Mouse (Mus musculus) midbrain, embryonic 13.5 days (tissue): ENCODE data around the gene Agl. TPM values are rescaled to one million over a fixed set of nuclear protein-coding genes. Genes with fewer than 3 reads are reported as not detected.

Experiments used
- ATAC-seq: fragments of 200-750 bp; cut with Nextera tagmentation; 2 replicates; pipeline ENCODE4 v1.8.0; 2017; ENCODE audit warnings: mild to moderate bottlenecking, moderate TSS enrichment, moderate library complexity
- H3K27ac ChIP-seq: fragments of 300-500 bp; sonication (generic); 2 replicates; pipeline ENCODE4 v1.5.1; 2015; ENCODE audit warnings: inconsistent platforms, mild to moderate bottlenecking, moderate library complexity
- H3K27me3 ChIP-seq: fragments of 300-500 bp; sonication (generic); 2 replicates; pipeline ENCODE4 v1.6.1; 2015; ENCODE audit warnings: mild to moderate bottlenecking, inconsistent platforms
- H3K36me3 ChIP-seq: fragments of 300-500 bp; sonication (generic); 2 replicates; pipeline ENCODE4 v1.6.1; 2015; ENCODE audit warnings: mild to moderate bottlenecking, inconsistent platforms
- H3K4me1 ChIP-seq: fragments of 300-500 bp; sonication (generic); replicated peaks from 2 replicates; pipeline ENCODE4 v1.6.1; 2015; ENCODE audit warnings: inconsistent platforms
- H3K4me2 ChIP-seq: fragments of 300-500 bp; sonication (generic); replicated peaks from 2 replicates; pipeline ENCODE4 v1.6.1; 2015; ENCODE audit warnings: moderate library complexity, mild to moderate bottlenecking, inconsistent platforms
- H3K4me3 ChIP-seq: fragments of 300-500 bp; sonication (generic); replicated peaks from 2 replicates; pipeline ENCODE4 v1.5.1; 2015; ENCODE audit warnings: mild to moderate bottlenecking, inconsistent platforms
- H3K9ac ChIP-seq: fragments of 300-500 bp; sonication (generic); replicated peaks from 2 replicates; pipeline ENCODE4 v1.6.1; 2015; ENCODE audit warnings: mild to moderate bottlenecking, inconsistent platforms
- H3K9me3 ChIP-seq: fragments of 300-500 bp; sonication (generic); 2 replicates; pipeline ENCODE4 v1.6.1; 2016; ENCODE audit warnings: mild to moderate bottlenecking, inconsistent platforms
- WGBS: fragments of 180-500 bp; shearing (Covaris S2); methylation state at CpG from one replicate; pipeline ENCODE4 v1.1.7; 2015; 5-methylcytosine and 5-hydroxymethylcytosine counted together
- polyA plus RNA-seq: library from polyadenylated mRNA; unstranded; fragments of >200 nt; fragmentation: Nextera tagmentation; extraction: Ambion mirVana; gene quantifications from 2 replicates; pipeline ENCODE4 v1.2.1, GENCODE M21; 2015

The Agl gene
- polyA plus RNA-seq, 1 experiment from 2014 or later: 15.3 TPM

- Histone ChIP-seq H3K4me3 (peak overlapping the region; percentile 39), H3K4me2 (peak overlapping the region; percentile 64), H3K36me3 (no peaks in the 10 kb centered on the region), H3K4me1 (no peaks in the 10 kb centered on the region; the same call in 1 of the 2 replicates), H3K27me3 (peaks cover 4% of the 10 kb centered on the region; the same call in 1 of the 2 replicates), H3K9ac (peak overlapping the region; percentile 69; the same call in 1 of the 2 replicates), H3K27ac (no peak overlapping the region), H3K9me3 (no peaks in the 10 kb centered on the region)
- 84% methylated on average over 4 of the region's 4 CpGs for WGBS
- ATAC-seq: no peak
Measured at GRCm38 (mm10) chr3:116835350-116835749, 27.4 kb upstream of the Agl start.

GRCm38 (mm10) chr3:116834241-116834640, 26.3 kb upstream of the Agl start:
- 92% methylated on average over 6 of the region's 6 CpGs for WGBS
- H3K9me3 ChIP-seq: no peaks in the 10 kb centered on the region
- H3K4me1 ChIP-seq: no peaks in the 10 kb centered on the region; the same call in 1 of the 2 replicates
- ATAC-seq: no peak
- H3K4me3 ChIP-seq: no peak overlapping the region
- H3K9ac ChIP-seq: no peak overlapping the region
- H3K27ac ChIP-seq: no peak overlapping the region
- no peaks in the 10 kb centered on the region for H3K36me3 ChIP-seq
- no peak overlapping the region for H3K4me2 ChIP-seq
- peaks cover 4% of the 10 kb centered on the region; the same call in 1 of the 2 replicates for H3K27me3 ChIP-seq

DNA sequence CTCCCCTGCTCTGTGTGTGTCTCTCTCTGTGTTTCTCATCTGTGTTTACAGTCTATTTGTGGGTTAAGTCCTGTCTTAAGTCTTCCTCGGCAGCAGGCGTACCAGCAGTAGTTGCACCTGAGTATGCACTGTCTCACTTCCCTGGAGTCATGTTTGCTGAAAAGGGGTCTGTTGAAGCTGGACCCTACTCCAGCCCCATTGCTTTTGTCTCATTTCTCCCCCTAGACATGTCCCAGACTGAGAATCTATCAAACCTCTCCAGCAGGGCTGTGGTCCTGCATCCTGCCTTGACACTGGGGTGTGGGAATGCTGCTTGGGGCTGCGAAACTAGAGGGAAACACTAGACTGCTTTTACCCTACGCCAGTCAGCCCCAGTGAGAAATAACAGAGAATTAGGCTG, 25.5 kb upstream of the Agl start:
- Histone ChIP-seq H3K27ac (no peak overlapping the region), H3K9ac (no peak overlapping the region), H3K4me3 (no peak overlapping the region), H3K36me3 (no peaks in the 10 kb centered on the region), H3K27me3 (peaks cover 4% of the 10 kb centered on the region; the same call in 1 of the 2 replicates), H3K4me2 (no peak overlapping the region), H3K4me1 (no peaks in the 10 kb centered on the region; the same call in 1 of the 2 replicates), H3K9me3 (no peaks in the 10 kb centered on the region)
- ATAC-seq: no peak
- WGBS: 91% methylated on average over 4 of the region's 4 CpGs

DNA sequence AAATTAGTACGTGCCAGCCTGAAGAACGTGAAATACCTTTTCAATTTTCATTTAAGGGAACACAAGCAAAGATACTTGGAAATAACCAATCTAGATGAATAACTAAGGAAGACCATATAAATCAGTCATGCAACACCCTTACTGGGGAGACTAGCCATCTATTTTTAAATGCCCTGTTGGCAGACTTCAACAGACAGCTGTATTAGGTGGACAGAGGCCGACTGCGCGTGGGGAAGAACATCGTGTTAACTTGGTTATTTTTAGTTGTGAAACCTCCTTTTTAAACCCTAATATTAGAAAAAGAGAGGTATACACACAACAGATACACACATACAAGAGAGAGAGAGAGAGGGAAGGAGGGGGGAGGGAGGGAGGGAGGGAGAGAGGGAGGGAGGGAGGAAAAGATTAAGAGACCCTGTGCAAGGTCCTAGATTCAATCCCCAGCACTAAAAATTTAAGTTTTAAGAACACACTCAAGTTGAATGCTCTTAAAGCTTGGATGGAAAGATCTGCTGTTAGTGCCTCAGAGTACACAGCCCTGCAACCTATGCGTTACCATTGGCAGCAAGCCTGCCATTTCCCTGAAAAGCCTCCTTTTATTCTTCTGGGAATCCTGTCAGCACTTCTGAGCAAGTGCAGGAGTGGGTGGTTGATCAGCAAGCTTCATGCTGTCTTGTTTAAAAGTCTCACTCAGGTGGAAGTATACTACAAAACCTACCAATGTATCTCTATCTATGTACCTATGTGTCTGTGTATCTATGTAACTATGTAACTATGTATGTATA, 24.8 kb upstream of the Agl start:
- Histone ChIP-seq H3K9me3 (no peaks in the 10 kb centered on the region), H3K4me2 (no peak overlapping the region), H3K36me3 (no peaks in the 10 kb centered on the region), H3K9ac (no peak overlapping the region), H3K27ac (no peak overlapping the region), H3K4me1 (no peaks in the 10 kb centered on the region; the same call in 1 of the 2 replicates), H3K4me3 (no peak overlapping the region), H3K27me3 (peaks cover 4% of the 10 kb centered on the region; the same call in 1 of the 2 replicates)
- WGBS: 91% methylated on average over 7 of the region's 7 CpGs
- ATAC-seq: no peak

DNA sequence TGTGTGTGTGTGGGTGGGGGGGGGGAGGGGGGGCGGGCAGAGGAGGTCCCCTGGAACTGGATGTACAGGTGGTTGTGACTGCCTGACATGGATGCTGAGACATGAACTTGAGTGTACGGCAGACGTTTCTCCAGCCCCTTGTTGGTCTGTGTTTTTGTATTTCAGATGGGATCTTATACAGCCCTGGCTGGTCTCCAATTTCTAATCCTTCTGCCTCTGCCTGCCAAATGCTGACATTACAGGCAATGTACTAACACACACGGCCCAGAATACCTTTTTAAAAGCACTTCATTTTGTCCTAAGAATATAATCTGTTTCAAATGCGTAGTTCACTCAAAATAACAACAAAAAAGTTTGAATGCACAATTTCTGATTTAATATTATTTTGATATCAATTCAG, 23.4 kb upstream of the Agl start:
- H3K4me3 ChIP-seq: no peak overlapping the region
- no peaks in the 10 kb centered on the region for H3K9me3 ChIP-seq
- no peak overlapping the region for H3K9ac ChIP-seq
- ATAC-seq: no peak
- no peak overlapping the region for H3K4me2 ChIP-seq
- H3K27ac ChIP-seq: no peak overlapping the region
- no peaks in the 10 kb centered on the region for H3K27me3 ChIP-seq
- 80% methylated on average over 5 of the region's 5 CpGs for WGBS
- H3K36me3 ChIP-seq: no peaks in the 10 kb centered on the region
- no peaks in the 10 kb centered on the region; the same call in 1 of the 2 replicates for H3K4me1 ChIP-seq

- H3K27me3 ChIP-seq: no peaks in the 10 kb centered on the region
- 87% methylated on average over 10 of the region's 10 CpGs for WGBS
- H3K9ac ChIP-seq: no peak overlapping the region
- no peak overlapping the region for H3K27ac ChIP-seq
- no peaks in the 10 kb centered on the region for H3K36me3 ChIP-seq
- no peak overlapping the region for H3K4me2 ChIP-seq
- no peak overlapping the region for H3K4me3 ChIP-seq
- no peaks in the 10 kb centered on the region for H3K9me3 ChIP-seq
- ATAC-seq: no peak
- no peaks in the 10 kb centered on the region for H3K4me1 ChIP-seq
Measured at GRCm38 (mm10) chr3:116829274-116829920, 21.4 kb upstream of the Agl start.

GRCm38 (mm10) chr3:116826471-116827215, 18.7 kb upstream of the Agl start:
- Histone ChIP-seq H3K9ac (no peak overlapping the region), H3K9me3 (no peaks in the 10 kb centered on the region), H3K27me3 (no peaks in the 10 kb centered on the region), H3K27ac (no peak overlapping the region), H3K36me3 (no peaks in the 10 kb centered on the region), H3K4me2 (no peak overlapping the region), H3K4me3 (no peak overlapping the region), H3K4me1 (no peaks in the 10 kb centered on the region)
- WGBS: 88% methylated on average over 4 of the region's 4 CpGs
- ATAC-seq: no peak

DNA sequence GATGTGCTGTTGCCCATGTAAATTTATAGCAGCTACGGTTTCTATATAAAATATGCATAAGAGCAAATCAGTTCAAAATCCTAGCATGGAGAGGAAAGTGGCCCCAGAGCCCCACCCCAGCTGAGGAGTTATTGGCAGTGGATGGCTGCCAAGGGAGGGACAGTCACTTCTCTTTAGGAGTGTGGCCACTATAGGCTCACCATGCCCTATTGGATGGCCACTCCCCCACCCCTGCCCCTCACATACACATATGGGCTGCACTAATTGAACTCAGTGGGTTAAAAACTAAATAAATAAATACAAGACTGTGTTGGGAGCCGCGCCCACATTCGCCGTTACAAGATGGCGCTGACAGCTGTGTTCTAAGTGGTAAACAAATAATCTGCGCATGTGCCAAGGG, 9.3 kb upstream of the Agl start:
- no peak overlapping the region for H3K9ac ChIP-seq
- ATAC-seq: no peak
- no peak overlapping the region for H3K4me3 ChIP-seq
- WGBS: 92% methylated on average over 7 of the region's 7 CpGs
- no peaks in the 10 kb centered on the region for H3K27me3 ChIP-seq
- no peaks in the 10 kb centered on the region for H3K36me3 ChIP-seq
- peaks cover 4% of the 10 kb centered on the region; the same call in 1 of the 2 replicates for H3K4me1 ChIP-seq
- H3K9me3 ChIP-seq: no peaks in the 10 kb centered on the region
- H3K27ac ChIP-seq: no peak overlapping the region
- H3K4me2 ChIP-seq: no peak overlapping the region

- H3K9me3 ChIP-seq: no peaks in the 10 kb centered on the region
- ATAC-seq: no peak
- no peak overlapping the region for H3K4me3 ChIP-seq
- H3K4me2 ChIP-seq: no peak overlapping the region
- 94% methylated on average over 3 of the region's 3 CpGs for WGBS
- H3K36me3 ChIP-seq: no peaks in the 10 kb centered on the region
- H3K9ac ChIP-seq: no peak overlapping the region
- peaks cover 4% of the 10 kb centered on the region; the same call in 1 of the 2 replicates for H3K4me1 ChIP-seq
- H3K27me3 ChIP-seq: 0 out of 2 replicates have a peak, but pooled peaks cover 3% of the 10 kb centered on the region
- H3K27ac ChIP-seq: no peak overlapping the region
Measured at GRCm38 (mm10) chr3:116816674-116817215, 8.8 kb upstream of the Agl start.

DNA sequence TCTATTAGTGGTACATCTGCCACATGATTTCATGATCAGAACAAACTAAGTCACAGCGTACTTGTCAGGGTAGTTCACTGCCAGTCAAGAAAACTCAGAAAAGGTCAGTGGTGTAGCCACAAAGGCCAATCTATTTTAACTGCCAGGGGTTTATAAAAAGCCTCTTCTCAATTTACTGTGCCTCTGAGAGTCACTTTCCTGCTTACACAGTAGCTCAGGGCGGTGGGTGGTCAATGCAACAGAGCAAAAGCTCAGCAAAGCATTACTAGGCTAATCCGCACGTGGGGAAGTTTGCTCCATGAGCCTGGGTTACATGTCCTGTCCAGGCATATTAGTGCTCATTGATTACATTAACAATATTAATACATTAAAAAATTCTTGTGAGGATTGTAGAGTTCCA, 8.0 kb upstream of the Agl start:
- 65% methylated on average over 4 of the region's 4 CpGs for WGBS
- no peak overlapping the region for H3K9ac ChIP-seq

GRCm38 (mm10) chr3:116815305-116815797, 7.4 kb upstream of the Agl start:
- Histone ChIP-seq H3K9ac (no peak overlapping the region), H3K4me2 (no peak overlapping the region), H3K27ac (no peak overlapping the region), H3K4me3 (no peak overlapping the region), H3K27me3 (0 out of 2 replicates have a peak, but pooled peaks cover 3% of the 10 kb centered on the region), H3K36me3 (no peaks in the 10 kb centered on the region), H3K9me3 (no peaks in the 10 kb centered on the region), H3K4me1 (peaks cover 4% of the 10 kb centered on the region; the same call in 1 of the 2 replicates)
- WGBS: 67% methylated on average over 6 of the region's 6 CpGs
- ATAC-seq: no peak

More for the DNA sequence above, 8.0 kb upstream of the Agl start:
- Histone ChIP-seq H3K4me1 (peaks cover 4% of the 10 kb centered on the region; the same call in 1 of the 2 replicates), H3K27me3 (0 out of 2 replicates have a peak, but pooled peaks cover 3% of the 10 kb centered on the region), H3K27ac (no peak overlapping the region), H3K9me3 (no peaks in the 10 kb centered on the region), H3K4me2 (no peak overlapping the region), H3K4me3 (no peak overlapping the region), H3K36me3 (no peaks in the 10 kb centered on the region)
- no peak for ATAC-seq
